Mouse (Mus musculus): ENCODE measurements around the gene Mrvi1.

DNA sequence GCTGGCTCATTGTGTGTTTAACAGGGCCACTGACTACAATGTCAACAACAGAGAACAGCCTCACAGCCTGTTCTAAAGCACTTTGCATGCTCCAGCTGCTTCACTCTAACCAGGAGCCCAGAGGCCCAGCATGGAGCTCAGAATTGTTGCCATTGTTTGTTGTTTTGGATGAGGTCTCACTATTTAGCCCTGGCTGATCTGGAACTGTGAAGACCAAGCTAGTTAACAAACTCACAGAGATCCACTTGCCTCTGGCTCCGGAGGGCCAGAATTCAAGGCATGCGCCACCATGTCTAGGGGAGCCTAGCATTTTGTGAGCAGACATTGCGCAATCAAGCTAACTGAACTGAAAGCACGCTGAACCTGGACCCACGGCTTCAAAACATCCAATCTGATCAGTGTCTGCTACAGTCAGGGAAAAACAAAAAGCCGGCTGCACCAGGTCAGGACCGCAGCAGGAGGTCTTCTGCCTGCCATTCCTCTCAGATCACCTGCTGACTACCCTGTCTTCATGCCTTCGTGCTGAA is 41.9 kb upstream of the Mrvi1 start:
- TF ChIP-seq POLR2A (IDR thresholded peaks at IDR 0.05; ENCODE audit: low read depth, low read length) (no peak), CTCF (IDR thresholded peaks at IDR 0.05; ENCODE audit: borderline replicate concordance, insufficient read depth, low read length) (no peak)

Measured in embryonic fibroblast, embryonic 13.5 days (primary cell).